Mouse (Mus musculus) cerebellum, postnatal 14 days (tissue): ENCODE measurements around the gene Plekha1.

Experiments used
- DNase-seq, 2 experiments: peaks; one replicate each; pipeline ENCODE4 v3.0.0; 2021; ENCODE audit warnings: mixed read lengths in 2 of 2

The Plekha1 gene

GRCm38 (mm10) chr7:130922981-130923731, 57.6 kb downstream of the Plekha1 start:
- DNase-seq = peak; percentile 55 to 67

DNA sequence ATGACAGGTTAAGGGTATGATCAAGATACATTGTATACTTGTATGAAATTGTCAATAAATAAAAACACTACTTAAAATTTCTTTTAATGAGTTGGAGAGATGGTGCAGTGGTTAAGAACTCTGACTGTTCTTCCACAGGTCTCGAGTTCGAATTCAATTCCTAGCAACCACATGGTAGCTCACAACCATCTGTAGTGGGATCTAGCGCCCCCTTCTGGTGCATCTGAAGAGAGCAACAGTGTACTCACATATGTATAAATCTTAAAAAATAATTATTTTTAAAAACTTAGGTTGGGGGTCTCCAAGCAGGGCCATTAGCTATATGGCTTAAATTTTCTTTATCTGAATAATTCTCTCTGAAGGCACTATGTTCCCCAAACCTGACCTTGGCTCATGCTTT, 64.8 kb downstream of the Plekha1 start:
- DNase-seq = no peak

GRCm38 (mm10) chr7:130932921-130933320, 67.4 kb downstream of the Plekha1 start:
- no peak for DNase-seq

DNA sequence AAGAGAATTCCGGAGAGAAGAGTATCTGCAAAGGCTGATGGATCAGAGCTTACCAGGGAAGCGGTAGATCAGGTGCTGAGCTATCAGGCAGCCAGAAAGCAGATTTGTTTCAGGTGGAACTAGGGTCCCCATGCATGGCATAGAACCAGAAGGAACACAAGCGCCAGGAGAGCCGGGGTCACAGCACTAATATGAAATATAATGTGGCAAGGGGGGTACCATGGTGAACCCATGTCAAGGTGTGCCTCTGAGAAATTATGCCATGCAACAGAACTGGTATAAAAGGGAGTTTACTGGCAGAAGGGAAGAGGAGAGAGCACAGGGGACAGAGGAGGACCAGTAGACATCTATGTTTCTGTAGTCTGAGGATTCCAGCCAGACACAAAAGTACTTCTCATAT, 69.1 kb downstream of the Plekha1 start:
- DNase-seq = no peak

GRCm38 (mm10) chr7:130935421-130935792, 69.9 kb downstream of the Plekha1 start:
- no peak for DNase-seq

- DNase-seq = peak; percentile 71 to 77
Measured at GRCm38 (mm10) chr7:130935793-130936471, 70.4 kb downstream of the Plekha1 start, which contains the start of gene Htra1. Gene Htra1 (plus strand): TSS chr7:130936111.

GRCm38 (mm10) chr7:130936472-130936951, 71.0 kb downstream of the Plekha1 start:
- peak in 1 of 2 experiments; percentile 38 for DNase-seq

DNA sequence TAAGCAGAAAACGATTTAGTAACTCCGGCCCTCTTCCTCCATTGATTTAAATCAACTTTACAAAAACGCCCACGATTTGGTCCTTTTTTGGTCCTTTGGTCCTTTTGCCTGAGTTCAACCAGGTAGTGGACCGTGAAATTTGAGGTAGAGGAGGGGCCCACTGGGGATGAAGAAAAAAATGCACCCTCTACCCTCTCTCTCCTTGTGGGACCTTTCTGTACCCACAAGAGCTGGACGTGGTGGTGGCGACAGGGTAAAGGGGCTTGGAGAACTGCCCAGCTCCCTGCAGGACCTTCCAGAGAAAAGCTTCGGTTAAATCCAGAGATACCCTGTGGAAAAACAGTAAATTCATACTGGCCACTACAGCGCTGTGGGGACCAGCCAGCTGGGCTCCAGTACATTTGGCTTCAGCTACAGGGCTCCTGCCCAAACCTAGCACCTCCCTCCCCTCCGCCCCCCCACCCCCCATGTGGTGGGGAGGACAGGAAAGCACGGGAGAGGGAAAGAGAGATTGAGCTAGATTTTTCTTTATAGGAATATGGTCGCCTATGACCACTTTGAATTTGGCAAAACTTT, 71.8 kb downstream of the Plekha1 start:
- DNase-seq = peak in 1 of 2 experiments; percentile 44

DNA sequence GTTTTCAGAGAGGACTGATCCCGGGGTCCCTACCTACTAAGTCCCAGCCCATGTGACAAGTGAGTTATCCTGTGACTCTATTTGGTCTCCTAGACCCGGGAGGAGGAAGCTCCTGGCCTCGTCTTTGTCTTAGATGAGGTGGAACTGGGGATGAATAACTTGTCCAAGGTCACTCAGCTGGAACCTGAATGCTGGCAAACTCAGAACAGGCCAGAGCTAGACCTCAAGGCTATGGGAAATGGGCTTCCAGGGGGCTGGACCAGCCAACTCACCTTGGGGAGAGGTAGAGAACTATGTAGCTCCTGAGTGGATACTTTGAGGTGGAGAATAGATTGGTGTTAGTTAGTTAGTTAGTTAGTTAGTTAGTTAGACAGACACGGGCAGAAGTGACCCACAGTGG, 72.4 kb downstream of the Plekha1 start:
- no peak for DNase-seq

- DNase-seq = no peak
Measured at GRCm38 (mm10) chr7:130938896-130939295, 73.3 kb downstream of the Plekha1 start.

- peak; percentile 73 to 80 for DNase-seq
Measured at GRCm38 (mm10) chr7:130940733-130941132, 75.2 kb downstream of the Plekha1 start.

DNA sequence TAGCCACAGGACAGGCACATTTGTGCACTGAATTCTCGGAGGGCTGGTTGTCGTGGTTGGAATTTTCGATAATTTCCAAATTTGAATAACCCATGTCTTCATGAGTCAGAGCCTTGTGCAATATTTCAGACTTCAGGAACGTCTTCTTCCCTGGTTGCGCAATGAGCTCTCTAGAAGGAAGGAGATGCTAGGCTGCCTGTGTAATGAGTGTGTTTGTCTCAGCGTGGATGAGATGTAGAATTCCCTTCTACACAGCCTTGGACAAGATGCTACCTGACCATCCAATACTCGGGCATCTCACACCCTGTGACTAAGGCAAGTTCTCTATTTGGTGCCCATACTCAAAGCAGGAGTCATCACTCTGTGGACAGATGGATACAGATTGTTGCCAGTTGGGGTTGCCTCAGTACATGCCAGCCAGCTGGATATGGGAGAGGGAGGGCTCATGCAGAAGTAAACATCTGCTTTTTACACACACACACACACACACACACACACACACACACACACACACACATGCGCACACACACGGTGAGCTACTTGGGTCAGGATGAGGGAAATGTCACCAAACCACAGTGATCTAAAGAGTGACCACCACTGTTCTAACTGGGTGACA, 77.8 kb downstream of the Plekha1 start:
- DNase-seq = no peak

GRCm38 (mm10) chr7:130944766-130945475, 79.4 kb downstream of the Plekha1 start:
- no peak for DNase-seq

- no peak for DNase-seq
Measured at GRCm38 (mm10) chr7:130945730-130946129, 80.2 kb downstream of the Plekha1 start.

GRCm38 (mm10) chr7:130946303-130946702, 80.7 kb downstream of the Plekha1 start:
- DNase-seq = no peak

- DNase-seq = peak in 1 of 2 experiments; percentile 41
Measured at GRCm38 (mm10) chr7:130948563-130949208, 83.1 kb downstream of the Plekha1 start.

- DNase-seq = peak; percentile 85 to 88
Measured at GRCm38 (mm10) chr7:130949331-130949751, 83.8 kb downstream of the Plekha1 start.

GRCm38 (mm10) chr7:130950482-130950881, 84.9 kb downstream of the Plekha1 start:
- peak in 1 of 2 experiments; percentile 4 for DNase-seq

- no peak for DNase-seq
Measured at GRCm38 (mm10) chr7:130951004-130951403, 85.4 kb downstream of the Plekha1 start.

- no peak for DNase-seq
Measured at GRCm38 (mm10) chr7:130953376-130953775, 87.8 kb downstream of the Plekha1 start.

- peak; percentile 63 to 73 for DNase-seq
Measured at GRCm38 (mm10) chr7:130954177-130954601, 88.6 kb downstream of the Plekha1 start.

- DNase-seq = no peak
Measured at GRCm38 (mm10) chr7:130958551-130958950, 93.0 kb downstream of the Plekha1 start.
